Mouse (Mus musculus) liver, adult 2 months (tissue): ENCODE results near the gene Mfsd9. TPM values are rescaled to one million over a fixed set of nuclear protein-coding genes. Genes with fewer than 3 reads are reported as not detected.

Experiments
- DNase-seq: peaks from one replicate; pipeline ENCODE4 v3.0.0-alpha.2; 2011; ENCODE audit warnings: low read depth, low spot score; ENCODE audit errors: extremely low read depth
- H3K27ac ChIP-seq: fragments of 200-500 bp; replicated peaks from 2 replicates; pipeline ENCODE4 v1.5.1; 2012; ENCODE audit warnings: low read depth, mild to moderate bottlenecking, control low read depth, inconsistent platforms, low read length; ENCODE audit not compliant: insufficient read depth
- H3K27me3 ChIP-seq: fragments of 200-500 bp; 2 replicates; pipeline ENCODE4 v1.6.1; 2012; ENCODE audit warnings: mild to moderate bottlenecking, moderate library complexity, low read length, inconsistent platforms; ENCODE audit not compliant: control insufficient read depth, insufficient read depth
- H3K36me3 ChIP-seq: fragments of 200-500 bp; 2 replicates; pipeline ENCODE4 v1.6.1; 2012; ENCODE audit warnings: low read length, inconsistent platforms; ENCODE audit not compliant: control insufficient read depth, insufficient read depth
- H3K4me1 ChIP-seq: fragments of 200-500 bp; 2 replicates; pipeline ENCODE4 v1.6.1; 2011; ENCODE audit warnings: low read length; ENCODE audit not compliant: control insufficient read depth, insufficient read depth
- H3K4me3 ChIP-seq: fragments of 200-500 bp; 2 replicates; pipeline ENCODE4 v1.5.1; 2011; ENCODE audit warnings: low read depth, mild to moderate bottlenecking, control low read depth, low read length, moderate library complexity; ENCODE audit not compliant: insufficient read depth
- H3K79me2 ChIP-seq: fragments of 200-500 bp; 2 replicates; pipeline ENCODE4 v1.6.1; 2012; ENCODE audit warnings: inconsistent platforms, mild to moderate bottlenecking, low read length, moderate library complexity; ENCODE audit not compliant: control insufficient read depth, insufficient read depth
- H3K9ac ChIP-seq: fragments of 200-500 bp; 2 replicates; pipeline ENCODE4 v1.6.1; 2012; ENCODE audit warnings: low read depth, mild to moderate bottlenecking, control low read depth, inconsistent platforms, low read length
- CTCF ChIP-seq: fragments of 200-500 bp; IDR thresholded peaks from 2 replicates; pipeline ENCODE4 v1.5.1; 2011; ENCODE audit warnings: low read depth, low read length, control low read depth
- POLR2A ChIP-seq: fragments of 200-500 bp; IDR thresholded peaks from 2 replicates; pipeline ENCODE4 v1.6.1; 2011; ENCODE audit warnings: low read length, control low read depth; ENCODE audit not compliant: insufficient read depth; ENCODE audit errors: extremely low read depth
- WGBS: fragments of 180-500 bp; shearing (Covaris S2); methylation state at CpG from one replicate; pipeline ENCODE4 v1.1.7; 2018; 5-methylcytosine and 5-hydroxymethylcytosine counted together
- polyA plus RNA-seq: library from polyadenylated mRNA; depleted of rRNA; stranded (reverse); fragments of >200 nt; gene quantifications from 2 replicates; pipeline ENCODE4 v1.2.3, GENCODE M21; 2012
- total RNA-seq: library from RNA; depleted of rRNA; stranded (reverse); fragments of >200 nt; gene quantifications from 2 replicates; pipeline ENCODE4 v1.2.3, GENCODE M21; 2014

The Mfsd9 gene
- total and polyA plus RNA-seq, 2 experiments: 1.2 to 1.8 TPM

DNA sequence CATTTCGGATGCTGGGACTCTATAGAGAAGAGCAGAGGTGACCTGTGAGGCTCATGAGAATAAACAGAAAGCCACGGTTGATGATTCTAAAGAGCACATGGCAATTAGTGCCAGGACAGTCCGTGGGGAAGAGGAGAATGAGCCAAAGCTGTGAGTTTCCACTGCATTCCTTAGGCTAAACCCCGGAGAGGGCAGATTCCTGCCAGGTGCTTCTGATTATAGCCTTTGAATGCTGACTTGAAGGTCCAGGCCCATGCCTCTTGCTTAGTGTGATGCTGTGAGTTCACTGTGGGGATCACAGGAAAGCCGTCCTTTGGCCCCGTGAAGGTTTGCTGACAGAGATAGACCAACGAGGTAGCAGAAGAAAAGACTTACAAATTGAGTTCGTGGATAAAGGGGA is 34.4 kb upstream of the Mfsd9 start:
- H3K36me3 ChIP-seq: no peaks in the 10 kb centered on the region
- WGBS: 69% methylated on average over 8 of the region's 8 CpGs
- no peak for TF ChIP-seq CTCF
- no peak for TF ChIP-seq POLR2A
- no peak overlapping the region for H3K9ac ChIP-seq
- H3K27me3 ChIP-seq: no peaks in the 10 kb centered on the region
- no peaks in the 10 kb centered on the region for H3K4me1 ChIP-seq
- no peaks in the 10 kb centered on the region for H3K79me2 ChIP-seq
- H3K4me3 ChIP-seq: no peak overlapping the region
- no peak for DNase-seq
- H3K27ac ChIP-seq: no peak overlapping the region

- H3K79me2 ChIP-seq: no peaks in the 10 kb centered on the region
- H3K27ac ChIP-seq: no peak overlapping the region
- no peak overlapping the region for H3K9ac ChIP-seq
- H3K27me3 ChIP-seq: no peaks in the 10 kb centered on the region
- no peaks in the 10 kb centered on the region for H3K4me1 ChIP-seq
- no peak for DNase-seq
- TF ChIP-seq CTCF: no peak
- no peak for TF ChIP-seq POLR2A
- H3K4me3 ChIP-seq: no peak overlapping the region
- 39% methylated on average over 4 of the region's 4 CpGs for WGBS
- H3K36me3 ChIP-seq: no peaks in the 10 kb centered on the region
Observed at GRCm38 (mm10) chr1:40824517-40824916, 34.0 kb upstream of the Mfsd9 start.

- no peak for DNase-seq
- 59% methylated on average over 16 of the region's 16 CpGs for WGBS
- Histone ChIP-seq H3K9ac (no peak overlapping the region), H3K4me1 (no peaks in the 10 kb centered on the region), H3K36me3 (no peaks in the 10 kb centered on the region), H3K27me3 (no peaks in the 10 kb centered on the region), H3K4me3 (no peak overlapping the region), H3K79me2 (no peaks in the 10 kb centered on the region), H3K27ac (no peak overlapping the region)
- TF ChIP-seq POLR2A: no peak
- no peak for TF ChIP-seq CTCF
Observed at GRCm38 (mm10) chr1:40815071-40815845, 24.8 kb upstream of the Mfsd9 start.

GRCm38 (mm10) chr1:40808643-40809042 is 18.2 kb upstream of the Mfsd9 start:
- Histone ChIP-seq H3K27ac (no peak overlapping the region), H3K27me3 (no peaks in the 10 kb centered on the region), H3K79me2 (no peaks in the 10 kb centered on the region), H3K36me3 (no peaks in the 10 kb centered on the region), H3K4me3 (no peak overlapping the region), H3K4me1 (no peaks in the 10 kb centered on the region), H3K9ac (no peak overlapping the region)
- 82% methylated on average over 3 of the region's 3 CpGs for WGBS
- no peak for DNase-seq
- TF ChIP-seq POLR2A (no peak), CTCF (no peak)

DNA sequence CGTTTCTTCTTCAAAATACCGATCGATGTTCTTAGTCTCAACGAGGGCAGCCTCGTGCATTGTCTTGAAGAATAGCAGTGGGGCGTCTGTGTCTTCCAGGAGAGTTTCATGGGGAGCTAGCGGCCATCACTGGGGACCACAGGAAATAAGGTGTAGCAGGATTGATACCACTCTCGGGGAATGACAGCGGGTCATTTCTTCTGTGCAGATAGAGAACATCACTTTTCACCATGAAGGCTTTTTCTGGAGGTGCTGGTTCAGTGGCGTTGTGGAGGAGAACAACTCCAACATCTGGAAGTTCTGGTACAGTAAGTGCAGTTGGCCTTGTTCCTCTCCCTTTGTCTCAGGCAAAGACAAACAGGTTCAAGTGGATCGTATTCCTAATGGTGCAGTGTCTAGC is 15.4 kb upstream of the Mfsd9 start:
- Histone ChIP-seq H3K4me3 (no peak overlapping the region), H3K79me2 (no peaks in the 10 kb centered on the region), H3K4me1 (no peaks in the 10 kb centered on the region), H3K27ac (no peak overlapping the region), H3K36me3 (no peaks in the 10 kb centered on the region), H3K27me3 (no peaks in the 10 kb centered on the region), H3K9ac (no peak overlapping the region)
- WGBS: 86% methylated on average over 11 of the region's 11 CpGs
- TF ChIP-seq CTCF: no peak
- TF ChIP-seq POLR2A: no peak
- no peak for DNase-seq

- DNase-seq: no peak
- H3K27me3 ChIP-seq: no peaks in the 10 kb centered on the region
- H3K36me3 ChIP-seq: no peaks in the 10 kb centered on the region
- H3K79me2 ChIP-seq: no peaks in the 10 kb centered on the region
- H3K9ac ChIP-seq: no peak within 1 kb of the TSS
- TF ChIP-seq POLR2A: no peak
- TF ChIP-seq CTCF: no peak
- no peaks in the 10 kb centered on the region for H3K4me1 ChIP-seq
- 71% methylated on average over 9 of the region's 9 CpGs for WGBS
- no peak within 1 kb of the TSS for H3K27ac ChIP-seq
- H3K4me3 ChIP-seq: no peak within 1 kb of the TSS
Observed at GRCm38 (mm10) chr1:40805351-40805750, 14.9 kb upstream of the Mfsd9 start, which contains the start of gene Tmem182. Gene Tmem182, plus strand, starts transcription at chr1:40805601.
